Mouse (Mus musculus): ENCODE data around the gene Olfr115.

Olfr115 gene

DNA sequence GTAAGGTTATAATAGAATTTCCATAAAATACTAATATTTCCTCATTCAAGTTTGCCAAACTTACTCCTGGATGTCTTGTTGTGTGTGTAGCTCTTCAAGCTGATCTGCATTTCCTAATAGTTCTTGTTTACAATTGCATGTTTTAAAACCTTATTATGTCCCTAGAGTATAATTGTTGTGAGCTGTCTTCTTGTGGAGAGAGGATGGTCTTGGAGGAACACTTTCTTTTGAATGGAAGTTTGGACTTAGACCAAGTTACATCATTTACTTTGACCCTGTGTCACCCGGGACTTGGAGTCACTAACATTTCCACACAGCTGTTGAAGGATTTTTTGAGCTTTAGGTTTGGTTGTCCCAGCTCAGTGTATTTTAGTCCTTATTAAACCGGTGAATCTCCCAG is at the start of gene Olfr115, which contains the start of gene Olfr116:
TSS of gene Olfr115 (minus strand) at position 101 of the 400 bp plus-strand sequence.
TSS of gene Olfr116 (minus strand) at position 191 of the 400 bp plus-strand sequence.
- in situ Hi-C loops (cut with MboI, MseI) = no loop called here

- in situ Hi-C loops (cut with MboI, MseI) = no loop called here
Observed at GRCm38 (mm10) chr17:37666688-37667087, 39.8 kb upstream of the Olfr115 start, which contains the start of gene Olfr118. Olfr118 (plus strand) TSS chr17:37666988.

DNA sequence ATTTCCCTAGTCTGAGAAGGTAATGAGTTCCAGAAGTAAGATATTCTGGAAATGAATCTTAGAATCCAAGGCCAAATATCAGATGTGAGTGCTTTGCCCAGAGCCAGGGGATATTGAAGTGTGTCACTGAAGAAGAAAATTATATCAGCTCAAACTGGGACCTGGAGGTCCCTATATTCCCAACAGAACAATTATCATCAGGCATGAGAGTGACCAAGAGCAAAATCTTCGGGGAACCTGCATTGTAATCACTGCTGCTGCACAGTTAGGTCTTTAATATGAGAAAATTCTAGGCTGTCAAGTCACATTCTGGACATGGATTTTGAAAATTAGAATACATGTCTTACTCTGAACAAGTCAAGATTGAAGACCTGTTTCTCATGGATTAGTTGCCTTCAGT is 36.8 kb upstream of the Olfr115 start, which contains the start of gene Olfr117:
TSS of gene Olfr117 (minus strand) at position 101 of the 400 bp plus-strand sequence.
- in situ Hi-C loops (cut with MboI, MseI) = no loop called here

DNA sequence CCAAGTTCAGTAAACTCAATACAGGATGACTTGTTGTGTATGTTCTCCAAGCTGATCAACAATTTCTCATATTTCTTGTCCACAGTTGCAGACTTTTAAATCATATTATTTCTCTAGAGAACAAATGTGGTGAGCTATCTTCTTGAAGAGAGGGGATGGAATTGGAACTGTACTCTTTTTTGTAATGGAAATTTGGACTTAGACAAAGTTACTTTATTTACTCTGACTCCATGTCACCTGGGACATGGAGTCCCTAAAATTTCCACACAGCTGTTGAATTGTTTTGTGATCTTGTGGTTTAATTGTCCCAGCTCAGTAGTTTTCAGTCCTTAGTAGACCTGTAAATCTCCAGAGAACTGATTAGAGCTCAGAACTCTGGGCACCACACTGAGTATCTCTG is 34.3 kb downstream of the Olfr115 start, which contains the start of gene Olfr114:
TSS of gene Olfr114 (minus strand) at position 101 of the 400 bp plus-strand sequence.
- in situ Hi-C loops (cut with MboI, MseI) = no loop called here

DNA sequence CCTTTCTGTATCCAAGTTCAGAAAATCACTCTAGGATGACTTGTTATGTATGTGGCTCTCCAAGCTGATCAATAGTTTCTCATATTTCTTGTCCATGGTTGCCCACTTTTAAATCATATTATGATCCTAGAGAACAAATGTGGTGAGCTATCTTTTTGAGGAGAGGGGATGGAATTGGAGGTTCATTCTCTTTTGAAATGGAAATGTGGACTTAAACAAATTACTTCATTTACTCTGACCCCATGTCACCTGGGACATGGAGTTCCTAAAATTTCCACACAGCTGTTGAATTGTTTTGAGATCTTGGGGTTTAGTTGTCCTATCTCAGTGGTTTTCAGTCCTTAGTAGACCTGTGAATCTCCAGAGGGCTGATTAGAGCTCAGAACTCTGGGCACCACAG is 49.3 kb downstream of the Olfr115 start, which contains the start of gene Olfr113:
TSS of gene Olfr113 (minus strand) at position 101 of the 400 bp plus-strand sequence.
- in situ Hi-C loops (cut with MboI, MseI) = no loop called here

GRCm38 (mm10) chr17:37569351-37569750 is 57.6 kb downstream of the Olfr115 start, which contains the start of gene Olfr112:
Olfr112 (minus strand) TSS chr17:37569451.
- in situ Hi-C loops (cut with MboI, MseI) = no loop called here

Data from T-helper 17 cell (primary cell).